Mouse (Mus musculus): ENCODE data around the gene Rab44. TPM values are rescaled to one million over a fixed set of nuclear protein-coding genes. Genes with fewer than 3 reads are reported as not detected.
A peak's percentile ranks its signal among the peaks of the same experiment; 100 is the strongest.

Rab44 gene
- total RNA-seq, 2 experiments from 2014 or later: 0.34 to 0.87 TPM

DNA sequence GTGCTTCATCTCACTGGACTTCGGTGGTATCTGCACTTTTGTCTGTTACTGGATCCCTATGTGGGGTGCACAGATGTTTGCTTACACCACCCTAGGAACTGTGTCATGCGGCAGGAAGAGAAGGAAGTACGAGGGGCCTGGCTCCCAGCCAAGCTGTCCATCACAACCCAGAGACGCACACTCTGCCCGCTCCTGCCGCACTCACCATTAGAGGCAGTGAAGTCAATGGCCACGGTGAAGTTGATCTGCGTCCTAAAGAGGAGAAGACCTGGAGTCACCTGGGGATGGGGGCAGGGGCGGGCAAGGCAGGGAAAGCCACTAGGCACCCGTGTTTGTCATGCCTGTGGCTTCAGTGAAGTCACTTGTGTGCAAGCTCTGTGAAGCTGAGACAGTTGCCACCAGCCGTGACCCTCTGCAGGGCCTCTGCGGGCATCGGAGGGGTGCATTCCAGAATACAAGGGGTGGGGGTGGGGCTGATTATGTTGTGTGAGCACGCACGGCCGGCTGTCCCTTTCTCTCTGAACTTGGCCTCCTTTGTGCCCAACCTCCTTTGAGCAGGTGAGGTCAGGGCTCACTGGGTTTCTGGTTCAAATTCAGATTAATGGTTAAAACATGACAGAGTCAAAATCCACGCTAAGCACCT lies 50.6 kb downstream of the Rab44 start:
- DNase-seq: peak; percentile 38 to 48
- intact Hi-C loops (cut with DNase I): loop anchor here (5.0 kb wide), 1 partner anchor 47 kb away; no protein-coding TSS in a partner anchor

DNA sequence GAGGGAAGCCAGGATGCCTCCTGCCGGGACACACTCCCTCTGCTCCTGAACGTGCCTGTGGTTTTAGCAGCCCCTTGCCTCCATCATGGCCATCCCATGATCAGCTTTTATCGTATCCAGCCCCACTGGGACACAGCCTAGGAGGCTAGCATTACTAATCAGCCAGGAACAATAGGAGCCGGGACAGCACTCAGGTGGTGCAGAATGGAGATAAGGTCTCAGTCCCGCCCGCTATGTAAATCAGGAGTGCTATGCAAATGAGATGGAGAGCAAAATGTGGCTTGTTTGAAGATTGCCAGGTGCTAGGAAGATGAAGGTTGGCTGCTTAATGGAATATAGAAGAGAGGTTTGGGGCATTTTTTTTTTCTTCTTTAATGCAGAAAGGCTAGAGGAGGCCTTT lies 51.5 kb downstream of the Rab44 start:
- intact Hi-C loops (cut with DNase I): loop anchor here (5.0 kb wide), 1 partner anchor 48 kb away; no protein-coding TSS in a partner anchor
- no peak for DNase-seq

DNA sequence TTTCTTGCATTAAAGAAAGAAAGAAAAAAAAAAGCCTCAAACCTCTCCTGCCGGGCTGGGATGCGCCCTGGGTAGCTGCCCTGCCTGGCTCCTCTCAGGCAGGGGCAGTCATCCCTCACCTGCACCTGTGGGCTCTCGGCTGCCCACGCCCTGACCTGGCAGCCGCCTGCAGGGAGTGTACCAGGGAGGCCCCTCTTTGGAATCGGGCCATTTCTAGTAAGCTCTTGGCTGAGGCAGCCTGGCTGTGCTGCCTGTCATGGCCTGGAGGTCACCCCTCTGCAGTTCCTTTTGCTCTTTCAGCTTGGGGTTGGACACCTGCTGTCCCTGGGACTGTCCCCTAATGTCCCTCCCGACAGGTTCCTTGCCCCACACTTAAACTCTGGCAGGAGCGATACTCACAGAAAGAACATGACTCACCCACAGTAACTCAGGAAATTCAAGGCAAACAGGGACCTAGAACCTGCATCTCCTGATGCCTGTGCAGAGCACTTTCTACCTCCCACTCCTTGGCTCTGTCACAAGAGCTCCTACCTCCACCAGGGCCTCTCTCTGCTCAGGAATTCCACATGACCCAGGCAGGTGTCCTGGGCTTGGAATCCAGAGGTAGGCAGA lies 52.1 kb downstream of the Rab44 start:
- intact Hi-C loops (cut with DNase I): loop anchor here (5.0 kb wide), 1 partner anchor 49 kb away; no protein-coding TSS in a partner anchor
- no peak for DNase-seq

DNA sequence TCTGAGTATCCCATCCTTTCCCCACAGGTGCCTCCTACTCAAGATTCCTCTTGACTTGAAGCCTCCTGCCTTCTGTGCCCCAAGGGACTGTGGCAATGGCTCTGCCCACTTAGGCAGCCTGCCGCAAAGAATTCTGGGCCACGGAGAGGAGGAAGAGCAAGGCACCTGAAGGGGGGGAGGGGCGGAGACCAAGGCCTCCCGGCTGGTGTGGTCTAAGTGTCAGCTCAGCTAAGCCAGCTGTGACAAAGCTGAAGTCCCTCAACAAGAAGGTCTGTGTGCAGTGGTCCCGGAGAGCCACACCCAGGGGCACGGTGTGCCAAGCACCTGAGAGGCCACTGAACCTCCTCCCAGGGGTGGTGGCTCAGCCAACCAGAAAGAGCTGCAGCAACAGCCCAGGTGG lies 53.4 kb downstream of the Rab44 start:
- DNase-seq: no peak
- intact Hi-C loops (cut with DNase I): loop anchor here (5.0 kb wide), 1 partner anchor 50 kb away; no protein-coding TSS in a partner anchor

DNA sequence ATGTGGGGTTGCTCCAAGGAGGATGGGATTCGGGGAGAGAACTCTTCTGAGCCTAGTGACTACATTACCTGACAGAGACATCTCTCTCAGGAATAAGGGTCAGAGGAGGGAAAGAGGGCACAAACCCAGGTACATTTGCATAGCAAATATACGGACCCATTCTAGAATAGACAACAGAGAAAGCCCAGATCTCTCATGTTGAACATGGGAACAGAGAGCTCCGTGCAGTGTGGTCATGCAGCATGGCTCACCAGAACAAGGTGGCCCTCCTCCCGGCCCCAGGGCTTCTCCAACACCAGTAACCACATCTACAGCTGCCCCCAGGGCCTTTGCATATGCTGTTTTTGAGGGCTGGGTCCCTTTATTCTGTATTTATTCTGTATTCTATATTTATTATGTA lies 54.5 kb downstream of the Rab44 start:
- DNase-seq: no peak
- intact Hi-C loops (cut with DNase I): loop anchor here (5.0 kb wide), 1 partner anchor 51 kb away; no protein-coding TSS in a partner anchor

DNA sequence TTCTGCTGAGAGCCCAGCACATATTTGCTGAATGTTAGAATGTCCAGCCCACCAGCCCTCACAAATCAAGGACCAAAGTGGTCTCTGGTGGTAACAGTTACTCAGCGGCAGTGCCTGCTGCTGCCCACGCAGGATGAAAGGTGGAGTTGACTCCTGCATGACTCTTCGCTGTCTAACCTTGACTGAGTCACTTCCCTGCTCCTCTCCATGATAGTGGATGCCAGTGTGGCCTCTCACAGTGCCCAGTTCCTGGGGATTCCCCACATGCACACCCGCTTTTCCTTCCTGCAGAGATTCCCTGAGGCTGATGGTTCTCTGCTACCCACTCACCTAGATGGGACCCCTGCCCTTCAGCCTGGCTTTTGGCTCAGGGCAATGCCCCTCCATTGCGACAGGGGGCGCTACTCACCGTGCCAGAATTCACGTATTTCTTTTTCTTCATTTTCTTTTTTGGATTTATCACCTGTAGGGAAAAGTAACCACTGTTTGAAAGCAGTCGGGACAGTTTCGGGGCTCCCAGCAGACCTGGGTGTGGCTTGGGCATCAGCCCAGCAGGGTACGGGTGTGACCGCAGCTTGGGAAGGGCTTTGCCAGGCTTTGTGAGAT lies 55.2 kb downstream of the Rab44 start:
- intact Hi-C loops (cut with DNase I): loop anchor here (1.0 to 5.0 kb wide), 2 partner anchors 52 to 120 kb away; no protein-coding TSS in a partner anchor

DNA sequence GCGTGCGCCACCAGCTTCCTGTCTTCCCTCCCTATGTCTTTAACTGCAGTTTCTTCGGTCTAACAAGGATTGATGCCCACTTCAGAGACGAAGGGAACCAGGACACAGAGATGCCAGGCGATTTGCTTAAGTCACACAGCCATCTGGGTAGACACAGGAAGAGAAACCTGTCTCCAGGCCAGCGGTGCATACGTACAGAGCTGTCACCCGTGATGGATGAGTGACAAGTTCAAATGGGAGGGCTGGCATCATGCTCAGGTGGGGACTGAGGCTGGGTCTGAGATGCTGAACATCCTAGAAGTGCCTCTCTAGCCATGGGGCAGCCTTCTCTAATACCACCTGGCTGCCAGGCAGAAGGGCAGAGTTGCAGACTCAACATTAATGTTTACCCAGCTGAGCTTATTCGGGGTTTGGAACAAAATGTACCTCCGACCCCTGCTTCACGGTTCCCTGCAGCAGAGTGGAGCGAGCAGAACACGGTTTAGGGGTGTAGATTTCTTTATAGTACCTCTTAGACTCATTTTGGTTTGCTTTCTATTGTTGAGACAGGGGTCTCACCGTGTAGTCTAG lies 56.6 kb downstream of the Rab44 start:
- intact Hi-C loops (cut with DNase I): loop anchor here (2.0 kb wide), 1 partner anchor 184 kb away; no protein-coding TSS in a partner anchor
- DNase-seq: no peak

More for the DNA sequence above, 55.2 kb downstream of the Rab44 start:
- DNase-seq: no peak

DNA sequence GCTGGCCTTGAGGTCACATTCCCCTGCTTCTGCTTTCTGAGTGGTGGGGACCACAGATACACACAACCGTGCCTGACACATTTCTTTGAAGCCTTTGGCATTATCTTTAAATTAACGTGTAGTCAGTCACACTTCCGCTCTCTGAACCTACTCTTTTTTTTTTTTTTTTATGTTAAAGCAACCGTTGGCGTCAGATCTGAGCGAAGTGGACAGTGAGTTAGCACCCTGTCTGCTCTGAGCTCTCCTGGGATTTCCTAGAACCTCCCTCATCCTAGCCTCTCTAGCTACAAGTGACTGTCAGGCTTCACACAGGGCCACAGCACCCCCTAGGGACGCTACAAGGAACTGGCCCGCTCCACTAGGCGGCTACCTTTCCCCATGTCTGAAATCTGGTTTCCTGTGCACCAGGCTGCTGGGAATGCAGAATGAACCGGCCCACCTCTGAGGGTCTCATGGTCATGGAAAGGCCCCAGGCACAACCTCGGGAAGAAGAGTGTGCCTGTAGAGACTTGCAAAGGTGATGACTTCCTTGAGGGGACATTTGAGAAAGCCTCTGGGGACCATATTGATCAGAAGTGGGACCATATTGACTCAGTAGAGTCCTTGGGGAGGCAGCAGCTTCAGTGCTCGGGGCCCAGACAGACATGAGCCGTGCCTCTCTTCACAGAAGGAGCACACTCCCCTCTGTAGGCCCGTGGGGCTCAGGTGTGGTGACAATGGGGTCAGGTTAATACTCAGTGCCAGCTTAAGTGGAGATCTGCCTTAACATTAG lies 57.2 kb downstream of the Rab44 start:
- intact Hi-C loops (cut with DNase I): loop anchor here (1.0 to 2.0 kb wide), 2 partner anchors 76 to 184 kb away; no protein-coding TSS in a partner anchor
- peak; percentile 89 to 92 for DNase-seq

DNA sequence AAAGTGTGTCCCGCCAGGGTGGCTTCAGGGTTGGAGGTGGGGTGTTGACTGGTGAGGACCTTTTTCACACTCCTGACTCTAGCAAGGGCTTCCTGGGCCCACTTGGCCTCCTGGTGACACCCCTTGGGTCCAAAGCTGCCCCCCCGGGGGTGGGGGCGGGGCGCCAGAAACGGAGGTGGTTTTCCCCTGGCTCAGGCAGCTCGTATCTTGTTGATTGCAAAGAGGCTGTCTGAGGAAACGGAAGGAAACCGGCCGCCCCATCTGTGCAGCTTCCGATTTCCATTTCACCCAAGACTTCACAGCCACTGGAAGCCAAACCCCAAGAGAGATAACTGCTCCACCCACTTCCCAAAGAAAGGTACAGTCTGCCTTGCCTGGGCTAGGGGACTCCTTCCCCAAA lies 58.1 kb downstream of the Rab44 start:
- intact Hi-C loops (cut with DNase I): no loop called here
- no peak for DNase-seq

DNA sequence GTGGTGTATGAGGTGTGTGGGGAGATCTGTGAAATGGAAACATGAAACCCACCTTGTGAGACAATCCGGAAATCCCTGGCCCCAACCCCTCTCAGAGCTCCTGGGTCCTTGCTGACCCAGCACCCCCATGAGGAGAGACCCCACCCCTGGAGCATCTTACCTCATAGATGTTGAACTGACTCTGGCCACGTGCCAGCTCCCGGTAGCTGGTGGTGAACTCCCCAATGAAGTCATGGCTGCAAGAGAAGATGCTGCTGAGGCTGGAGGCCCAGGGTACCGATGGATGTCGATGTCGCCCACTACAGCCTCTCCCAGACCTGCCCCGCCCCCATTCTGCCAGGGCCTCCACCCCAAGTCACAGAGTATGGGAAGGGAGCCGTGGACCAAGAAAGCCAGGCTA lies 59.2 kb downstream of the Rab44 start:
- intact Hi-C loops (cut with DNase I): no loop called here

DNA sequence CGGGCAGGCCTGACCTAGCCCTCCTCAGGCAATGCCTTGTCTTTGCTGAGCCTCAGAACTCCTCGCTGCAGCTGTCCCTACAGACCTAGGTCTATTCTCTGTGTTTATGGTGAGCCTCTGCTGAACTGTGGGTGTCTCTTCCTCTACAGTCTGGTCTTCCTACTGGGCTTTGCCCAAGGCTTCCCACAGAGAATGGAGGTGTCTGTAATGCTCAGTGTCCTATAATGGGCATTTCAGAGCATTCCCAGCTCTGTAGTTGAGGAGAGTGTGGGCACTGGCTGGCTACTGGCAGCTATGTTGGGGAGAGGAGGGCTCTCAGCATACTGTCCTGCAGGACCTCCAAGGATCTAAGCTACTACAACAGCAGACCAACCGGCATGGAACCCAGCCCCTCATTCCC lies 61.7 kb downstream of the Rab44 start:
- DNase-seq: no peak
- intact Hi-C loops (cut with DNase I): loop anchor here (2.0 kb wide), 1 partner anchor 195 kb away; no protein-coding TSS in a partner anchor

More for the DNA sequence above, 59.2 kb downstream of the Rab44 start:
- no peak for DNase-seq

DNA sequence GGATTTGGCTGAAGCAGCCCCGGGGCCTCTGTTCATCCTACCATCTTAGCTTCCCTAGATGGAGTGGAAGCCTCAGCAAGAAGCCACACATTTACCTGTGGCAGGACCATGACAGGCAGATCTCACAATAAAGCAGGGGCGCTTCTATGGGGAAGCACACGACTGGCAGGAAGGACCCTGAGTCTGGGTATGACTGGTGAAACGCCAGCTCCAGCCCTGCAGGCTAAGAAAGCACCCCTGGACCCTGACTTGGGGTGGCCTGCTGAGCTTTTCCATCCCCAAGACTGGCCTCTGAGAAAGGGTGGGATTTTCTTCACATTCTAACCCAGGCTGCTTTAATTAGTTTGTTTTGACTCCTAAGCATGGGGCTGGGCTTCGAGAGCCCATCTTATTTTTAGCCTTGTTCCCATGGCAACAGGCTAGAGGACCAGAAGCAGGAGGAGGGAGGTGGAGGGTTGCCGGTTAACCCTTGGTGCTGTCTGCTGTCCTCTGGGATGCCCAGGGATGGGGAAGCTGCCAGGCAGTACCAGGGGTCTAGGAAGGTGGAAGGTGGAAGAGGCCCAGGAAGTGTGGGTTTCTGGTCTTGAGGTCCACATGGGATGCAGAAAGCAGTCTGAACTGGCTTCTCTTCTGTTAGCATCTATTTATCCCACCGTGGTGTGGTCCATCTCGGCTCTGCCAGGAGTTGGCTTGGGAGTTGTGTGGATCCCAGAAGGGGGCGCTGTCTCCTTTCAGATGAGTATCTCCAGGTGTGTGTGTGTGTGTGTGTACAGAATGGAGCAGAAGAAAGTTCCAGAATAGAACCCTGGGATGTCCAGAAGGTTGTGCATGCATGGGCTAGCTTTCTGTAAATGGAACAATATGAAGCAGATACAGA lies 62.7 kb downstream of the Rab44 start:
- intact Hi-C loops (cut with DNase I): loop anchor here (1.0 to 2.0 kb wide), 2 partner anchors 70 to 194 kb away; no protein-coding TSS in a partner anchor
- DNase-seq: peak; percentile 67 to 79

DNA sequence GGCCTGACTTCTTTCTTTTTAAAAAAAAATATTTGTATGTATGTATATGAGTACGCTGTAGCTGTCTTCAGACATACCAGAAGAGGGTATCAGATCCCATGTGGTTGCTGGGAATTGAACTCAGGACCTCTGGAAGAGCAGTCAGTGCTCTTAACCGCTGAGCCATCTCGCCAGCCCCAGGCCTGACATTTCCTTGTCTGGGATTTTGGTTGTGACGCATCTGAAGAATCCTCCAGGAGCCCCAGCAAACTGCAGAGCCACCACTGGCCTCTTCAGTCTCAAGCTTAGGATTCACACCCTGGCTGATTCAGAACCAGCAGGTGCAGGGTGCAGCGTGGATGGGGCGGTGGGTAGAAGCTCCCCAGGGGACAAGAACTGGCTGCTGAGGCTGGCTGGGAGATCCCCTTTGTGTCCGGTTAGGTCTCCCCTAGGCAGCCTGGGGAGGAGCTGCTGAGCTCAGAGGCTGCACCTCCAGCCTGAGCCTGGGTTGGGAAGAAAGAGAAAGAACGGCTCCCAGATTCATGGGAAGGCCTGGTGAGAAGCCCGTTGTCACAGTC lies 64.6 kb downstream of the Rab44 start:
- intact Hi-C loops (cut with DNase I): no loop called here
- DNase-seq: no peak

DNA sequence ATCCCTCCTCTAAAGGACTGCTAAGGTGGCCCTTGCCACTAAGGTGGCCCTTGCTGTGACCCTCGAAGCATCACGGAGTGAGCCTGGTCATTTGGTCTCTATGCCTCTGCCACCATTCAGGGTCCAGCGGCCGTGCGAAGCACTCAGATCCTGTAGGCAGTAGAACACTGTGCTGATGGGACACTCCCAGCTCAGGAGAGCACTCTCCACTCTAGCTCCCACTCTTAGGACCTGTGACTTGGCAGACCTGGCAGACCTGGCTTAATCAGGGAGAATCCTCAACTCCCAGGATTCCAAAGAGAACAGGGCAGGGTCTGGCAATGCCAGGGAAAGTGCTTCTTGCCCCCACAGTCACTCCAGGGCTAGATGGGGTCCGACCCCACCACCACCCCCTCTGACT lies 66.0 kb downstream of the Rab44 start:
- intact Hi-C loops (cut with DNase I): no loop called here
- no peak for DNase-seq

DNA sequence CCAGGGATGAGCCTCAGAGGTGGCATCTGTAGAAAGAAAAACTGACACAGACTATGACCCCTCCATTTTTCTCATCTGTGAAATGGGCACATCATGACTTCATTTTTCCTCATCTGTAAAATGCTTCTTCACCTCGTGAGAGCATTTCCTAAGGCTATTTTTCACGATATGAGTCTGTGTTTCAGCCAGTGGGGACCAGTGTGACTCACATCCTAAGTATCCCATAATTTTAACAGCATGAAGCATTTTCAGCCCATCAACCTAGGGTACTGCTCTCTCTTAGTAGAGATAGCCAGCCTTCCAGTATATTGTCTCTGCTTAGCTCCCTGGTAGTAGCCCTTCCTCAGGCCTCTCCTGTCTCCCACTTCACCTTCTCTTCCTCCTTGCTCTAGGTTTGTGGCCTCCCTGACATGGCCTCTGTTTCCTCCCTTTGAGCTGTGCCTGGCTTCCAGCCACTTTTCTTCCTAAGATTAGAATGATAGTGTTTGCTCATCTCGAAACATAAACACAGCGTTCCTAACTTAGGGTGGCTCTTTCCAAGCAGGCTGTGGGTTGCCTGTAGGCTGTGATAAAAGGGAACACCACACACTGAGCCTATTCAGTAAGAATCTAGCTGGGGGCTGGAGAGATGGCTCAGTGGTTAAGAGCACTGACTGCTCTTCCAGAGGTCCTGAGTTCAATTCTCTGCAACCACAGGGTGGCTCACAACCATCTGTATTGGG lies 66.6 kb downstream of the Rab44 start:
- intact Hi-C loops (cut with DNase I): no loop called here
- DNase-seq: no peak

DNA sequence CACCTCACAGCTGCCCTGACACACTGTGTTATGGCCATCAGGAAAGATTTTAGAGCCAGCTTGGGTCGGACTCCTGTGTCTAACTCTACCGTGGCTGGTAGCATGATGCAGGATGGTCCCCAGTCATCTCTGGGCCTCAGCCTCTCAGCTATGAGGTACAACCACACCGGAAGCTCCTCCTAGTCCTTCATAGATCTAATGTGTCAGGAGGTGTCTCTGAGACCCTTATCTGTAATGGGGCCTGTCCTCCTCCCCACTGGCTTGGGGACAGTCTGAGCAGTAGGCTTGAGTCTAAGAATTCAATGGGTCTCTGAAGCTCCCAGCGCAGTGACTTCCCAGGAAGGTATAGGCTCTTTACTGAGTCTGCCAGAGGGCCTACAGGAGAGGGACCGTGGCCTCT lies 67.8 kb downstream of the Rab44 start:
- DNase-seq: no peak
- intact Hi-C loops (cut with DNase I): no loop called here

DNA sequence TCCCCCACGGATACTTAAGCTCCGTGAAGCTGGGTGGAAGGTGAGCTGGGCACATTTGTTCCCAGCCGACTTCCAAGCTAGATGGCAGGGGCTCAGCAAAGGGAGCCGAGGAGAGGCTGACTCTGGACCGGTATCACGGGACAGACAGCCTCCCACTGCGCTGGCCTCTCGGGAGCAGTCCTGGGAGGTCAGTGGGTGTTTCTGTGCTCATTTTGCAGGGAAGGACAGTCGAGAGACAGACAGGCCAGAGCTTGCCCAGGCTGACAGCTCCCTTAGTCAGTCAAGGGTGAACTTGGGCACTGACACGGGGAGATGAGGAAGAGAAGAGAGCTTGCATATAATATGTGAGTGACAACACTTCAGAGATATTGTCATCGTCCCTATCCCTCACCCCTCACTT lies 69.2 kb downstream of the Rab44 start:
- no peak for DNase-seq
- intact Hi-C loops (cut with DNase I): no loop called here

DNA sequence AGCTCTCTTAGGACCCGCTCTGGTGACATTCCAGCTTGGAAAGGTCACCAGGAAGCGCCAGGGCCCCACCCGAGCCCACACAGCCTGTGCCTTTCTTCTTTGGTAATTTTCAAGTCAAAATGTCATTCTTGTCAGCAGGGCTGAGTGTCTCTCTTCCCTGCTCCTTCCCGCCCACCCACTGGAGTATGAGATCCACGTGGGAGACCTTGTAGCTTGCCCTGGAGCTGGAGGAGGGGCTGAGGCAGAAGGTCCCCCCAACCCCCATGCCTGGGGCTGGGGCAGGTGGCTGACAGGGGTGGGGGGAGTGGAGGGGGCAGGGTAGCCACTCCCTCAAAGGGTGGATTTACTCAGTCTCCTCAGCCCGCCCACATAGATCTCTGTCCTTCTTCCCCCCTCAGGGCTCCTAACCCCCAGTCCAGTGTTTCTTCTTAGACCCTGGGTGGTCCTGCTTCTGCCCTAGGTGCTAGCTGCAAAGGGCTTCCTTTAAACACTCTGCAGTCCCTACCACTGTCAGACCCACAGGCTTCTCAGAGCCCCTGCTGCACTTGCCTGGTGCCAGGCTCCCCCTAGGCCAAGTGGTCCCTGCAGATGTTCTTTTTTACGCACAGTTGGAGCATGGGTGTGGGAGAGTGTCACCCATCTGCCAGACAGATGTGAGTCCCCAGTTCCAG lies 71.6 kb downstream of the Rab44 start:
- intact Hi-C loops (cut with DNase I): no loop called here
- no peak for DNase-seq
